Mouse (Mus musculus): ENCODE data around the gene Azi2.

Gene Azi2

DNA sequence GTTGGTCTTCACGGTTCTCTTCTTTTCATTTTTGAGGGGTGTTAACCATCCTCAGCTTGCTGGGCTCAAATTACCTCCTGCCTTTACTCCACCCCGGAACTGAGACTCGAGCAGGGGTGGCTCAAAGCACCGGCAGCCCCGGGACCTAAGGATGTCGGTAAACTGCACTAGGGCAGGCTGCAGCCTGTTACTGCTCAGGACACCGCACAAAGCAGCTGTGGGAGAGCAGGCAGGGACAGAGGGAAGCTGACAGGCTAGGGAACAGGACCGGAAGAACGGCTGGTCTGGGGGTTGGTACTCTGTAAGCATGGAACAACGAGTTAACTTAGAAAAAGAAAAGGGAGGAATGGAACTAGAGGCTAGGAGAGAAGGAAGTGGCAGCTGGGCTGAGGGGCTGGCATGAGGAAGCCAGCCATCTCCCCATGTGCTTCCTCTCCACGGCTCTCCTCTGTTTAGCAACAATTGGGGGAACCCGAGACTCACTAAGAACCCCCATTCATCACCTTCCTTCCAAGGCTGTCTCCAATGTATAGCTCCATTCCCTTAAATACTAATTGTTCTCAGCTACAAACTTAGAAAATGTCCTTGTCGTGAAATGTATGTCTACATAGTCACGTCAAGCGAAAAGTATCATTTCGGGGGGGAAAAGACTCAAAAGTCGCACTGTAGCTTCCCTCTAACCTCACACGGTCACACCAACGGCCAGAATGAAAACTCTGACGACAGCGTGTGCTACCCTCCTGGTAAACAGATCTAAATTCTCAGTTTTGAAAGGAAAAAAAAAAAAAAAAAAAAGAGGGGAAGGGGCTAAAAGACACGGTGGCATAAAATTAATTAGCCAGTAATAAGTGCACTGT is 42.5 kb downstream of the Azi2 start:
- DNase-seq (ENCODE audit: low spot score in 2 of 2) = no peak

DNA sequence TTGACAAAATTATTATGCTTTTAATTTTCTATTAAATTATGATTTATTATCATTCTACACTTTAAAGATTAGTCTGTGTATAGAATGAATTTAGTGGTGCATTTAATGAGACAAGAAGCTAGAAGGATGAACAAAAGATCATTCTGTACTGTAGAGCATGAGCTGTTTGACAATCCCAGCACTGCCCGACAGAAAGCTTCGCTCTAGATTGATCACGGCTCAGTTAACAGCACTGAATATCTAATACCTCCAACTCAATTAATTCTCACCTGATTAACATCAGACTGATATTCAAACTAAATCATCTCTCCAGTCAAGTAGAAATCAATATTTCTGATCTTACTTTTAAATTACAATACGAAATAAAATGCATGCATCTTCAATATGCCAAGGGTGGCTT is 43.5 kb downstream of the Azi2 start:
- DNase-seq (ENCODE audit: low spot score in 2 of 2) = no peak

DNA sequence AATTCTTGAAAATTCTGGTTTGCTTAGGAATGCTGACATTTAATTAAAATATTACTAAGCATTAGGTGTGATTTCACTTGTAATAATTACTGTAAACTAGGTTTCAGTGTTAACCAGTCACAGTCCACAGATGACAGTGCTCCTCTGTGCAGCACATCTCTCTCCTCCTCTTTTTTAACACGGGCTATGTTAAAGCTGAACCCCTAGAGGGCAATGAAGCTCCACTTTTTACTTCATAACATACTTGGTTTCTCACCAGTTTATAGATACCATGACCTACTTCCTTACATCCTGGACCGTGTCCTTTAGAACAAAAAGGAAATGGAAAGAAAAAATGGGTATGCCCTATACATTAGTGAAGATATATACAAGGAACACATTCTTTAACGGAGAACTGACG is 59.1 kb downstream of the Azi2 start:
- DNase-seq (ENCODE audit: low spot score in 2 of 2) = no peak

DNA sequence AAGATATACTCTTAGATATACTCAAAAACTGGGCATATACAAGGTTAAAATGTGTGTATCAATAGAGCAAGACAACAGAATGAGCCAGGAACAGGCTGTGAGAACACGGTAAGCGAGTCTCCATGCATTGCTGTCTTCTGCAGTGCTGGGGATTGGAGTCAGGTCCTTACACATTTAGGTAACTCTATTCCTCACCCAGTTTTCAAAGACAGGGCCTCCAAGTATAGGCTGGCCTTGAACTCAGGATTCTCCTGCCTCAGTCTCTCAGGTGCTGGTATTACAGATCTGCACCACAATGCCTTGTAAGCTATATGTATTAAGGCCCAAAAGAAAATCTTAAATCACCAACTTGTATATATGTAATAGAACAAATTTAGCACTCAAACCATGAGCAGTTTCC is 60.2 kb downstream of the Azi2 start:
- no peak for DNase-seq (ENCODE audit: low spot score in 2 of 2)

DNA sequence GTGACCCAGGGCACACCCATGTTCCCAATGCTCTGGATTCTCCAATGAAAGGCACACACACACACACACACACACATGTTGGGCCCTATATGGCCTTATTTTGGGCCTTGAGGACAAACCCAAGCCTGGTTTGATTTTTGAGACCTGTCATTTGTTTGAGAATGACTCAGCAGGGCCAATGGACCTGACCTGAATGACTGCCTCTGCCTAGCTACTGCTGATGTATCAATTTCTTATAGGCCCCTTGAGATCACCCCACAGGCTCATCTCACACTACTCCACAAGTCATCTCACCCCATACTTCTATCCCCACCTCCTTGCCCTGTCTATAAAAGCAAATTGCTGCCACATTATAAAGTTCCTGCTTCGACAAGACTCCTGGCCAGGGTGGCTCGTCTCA is 61.5 kb downstream of the Azi2 start:
- no peak for DNase-seq (ENCODE audit: low spot score in 2 of 2)

DNA sequence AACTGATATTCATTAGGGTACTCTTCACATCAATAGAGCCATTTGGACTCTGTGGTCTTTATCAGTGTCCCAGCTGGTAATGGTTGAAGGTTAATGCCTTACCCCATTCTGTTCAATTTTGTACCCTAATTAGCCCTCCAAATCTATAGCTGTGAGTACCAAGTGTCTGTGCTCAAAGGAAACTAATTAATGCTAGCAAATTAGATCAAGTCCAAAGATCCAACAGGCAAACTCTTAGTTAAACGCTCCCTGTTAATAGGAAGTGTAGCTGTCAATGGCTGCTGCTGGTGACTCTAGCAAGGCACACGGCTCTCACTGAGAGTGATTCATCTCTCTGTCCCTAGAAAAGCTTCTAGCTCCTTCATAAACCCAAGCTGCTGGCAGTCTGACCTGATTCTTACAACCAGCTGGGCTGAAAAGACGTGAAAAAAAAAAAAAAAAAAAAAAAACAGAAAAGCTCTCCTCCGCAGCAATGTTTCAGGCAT is 68.3 kb downstream of the Azi2 start:
- DNase-seq (ENCODE audit: low spot score in 2 of 2) = peak in 1 of 2 experiments; percentile 30

DNA sequence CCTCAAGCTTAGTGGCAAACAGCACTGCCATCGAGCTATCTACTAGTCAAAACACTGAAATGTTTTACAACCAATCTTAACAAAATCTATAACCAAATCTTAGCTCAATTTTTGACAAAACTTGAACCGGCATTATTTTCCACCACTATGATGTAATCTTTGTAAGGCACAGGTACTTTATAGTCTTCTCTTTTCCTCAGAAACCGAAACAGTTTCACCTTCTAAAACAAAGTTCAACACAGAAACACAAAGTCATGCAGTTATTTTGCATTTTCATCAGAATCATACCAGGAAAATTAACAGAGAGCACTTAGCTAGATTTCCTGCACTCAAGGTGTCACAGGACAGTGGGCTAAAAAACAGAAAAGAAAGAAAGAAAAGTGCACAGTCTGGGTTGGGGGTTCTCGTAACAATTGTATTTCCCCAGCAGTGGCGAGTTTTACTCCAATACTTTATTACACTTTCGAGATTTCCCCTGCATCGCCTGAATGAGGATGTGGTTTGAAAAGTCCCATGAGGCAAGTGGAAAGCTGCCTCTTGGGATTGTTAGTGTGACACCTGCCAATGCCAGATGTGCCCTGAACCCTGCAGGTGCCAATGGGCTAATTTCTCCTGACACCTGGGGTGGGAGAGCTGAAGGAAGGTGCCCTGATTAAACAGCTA is 69.5 kb downstream of the Azi2 start:
- no peak for DNase-seq (ENCODE audit: low spot score in 2 of 2)

DNA sequence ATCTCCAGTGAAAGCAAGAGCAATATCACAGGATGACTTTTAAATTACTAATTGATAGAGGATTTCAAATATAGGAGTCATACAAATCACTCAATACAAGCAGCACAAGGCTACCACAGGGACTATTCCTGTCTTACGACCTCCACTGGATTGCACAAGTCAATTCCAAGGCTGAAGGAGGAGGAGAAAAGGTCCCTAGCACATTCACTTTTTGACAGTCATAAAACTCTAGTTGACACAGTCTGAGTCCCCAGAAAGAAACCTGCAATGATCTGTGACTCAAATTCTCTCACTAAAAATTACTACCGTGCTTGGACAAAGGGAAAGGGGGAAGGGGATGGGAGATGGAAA is 70.0 kb downstream of the Azi2 start:
- DNase-seq (ENCODE audit: low spot score in 2 of 2) = no peak
